In the genomic region with DNA sequence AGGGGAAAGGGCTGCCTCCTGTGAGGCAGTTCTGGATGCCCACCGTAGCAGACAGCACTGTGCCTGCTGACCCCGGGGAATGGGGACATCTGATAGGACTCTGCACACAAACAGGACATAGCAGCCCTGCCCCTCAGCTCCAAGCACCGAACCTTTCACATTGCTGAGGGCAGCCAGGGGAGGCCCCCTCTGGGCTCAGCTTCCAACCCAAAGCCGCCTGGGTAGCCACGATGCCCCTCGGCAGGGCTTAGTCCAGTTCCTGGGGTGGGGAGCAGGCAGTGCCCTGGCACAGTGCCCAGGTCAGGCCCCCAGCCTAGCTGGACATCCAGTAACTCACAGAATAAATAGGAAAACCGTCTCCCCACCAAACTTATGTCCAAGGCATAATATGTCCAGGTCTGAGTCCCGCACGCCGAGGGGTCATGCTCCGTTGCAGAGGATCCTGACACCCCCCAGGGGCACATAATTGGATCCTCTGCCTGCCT, we compare ENCODE assay signal across 20 mouse cellular contexts. TPM values are rescaled to one million over a fixed set of nuclear protein-coding genes. Genes with fewer than 3 reads are reported as not detected.
A peak's percentile ranks its signal among the peaks of the same experiment; 100 is the strongest.
DNase-seq lines count a peak whose midpoint lies in the region; ATAC-seq lines count a peak whose summit lies in the region.
"Had no signal": no experiment of that assay in that cellular context is flagged by ENCODE, and none has a peak within 500 bp of the region (broad histone marks: within the 10 kb centered on the region; RNA-seq: fewer than 3 reads in every experiment).

No protein-coding gene starts in this region.

- peaks cover 65% of the 10 kb centered on the region for H3K36me3 ChIP-seq in heart, embryonic 12.5 days
- H3K36me3 ChIP-seq in midbrain, embryonic 12.5 days: peaks cover 74% of the 10 kb centered on the region
- peaks cover 27% of the 10 kb centered on the region for H3K36me3 ChIP-seq in midbrain, embryonic 11.5 days (ENCODE audit: control insufficient read depth, insufficient read depth, low read length)
- H3K36me3 ChIP-seq in embryonic facial prominence, embryonic 10.5 days (replicated peaks): peaks cover 80% of the 10 kb centered on the region

- WGBS in heart, embryonic 12.5 days: 81% methylated on average over 11 of the region's 11 CpGs
- 83% methylated on average over 11 of the region's 11 CpGs for WGBS in midbrain, embryonic 12.5 days
- 88% methylated on average over 11 of the region's 11 CpGs for WGBS in midbrain, embryonic 11.5 days
- 85% methylated on average over 11 of the region's 11 CpGs for WGBS in embryonic facial prominence, embryonic 10.5 days

- H3K9ac ChIP-seq in heart, embryonic 12.5 days: no peak overlapping the region
- H3K9ac ChIP-seq in midbrain, embryonic 12.5 days (replicated peaks): 0 out of 2 replicates have a peak overlapping the region, but pooled peaks have one; percentile 11
- H3K9ac ChIP-seq in midbrain, embryonic 11.5 days (ENCODE audit: low read length): no peak overlapping the region
- H3K9ac ChIP-seq: forebrain, postnatal 0 days; heart, embryonic 13.5 days; neural tube, embryonic 12.5 days had no signal

- no peak for ATAC-seq in heart, embryonic 12.5 days (ENCODE audit: insufficient number of reproducible peaks, low FRiP score)
- ATAC-seq in midbrain, embryonic 12.5 days (ENCODE audit: low FRiP score, low read depth): no peak
- no peak for ATAC-seq in midbrain, embryonic 11.5 days (ENCODE audit: low FRiP score)
- ATAC-seq: forebrain, postnatal 0 days; inflammation-experienced regulatory T-cells, adult 6 months had no signal

- peaks cover 20% of the 10 kb centered on the region for H3K4me1 ChIP-seq in heart, embryonic 12.5 days (replicated peaks)
- peaks cover 27% of the 10 kb centered on the region for H3K4me1 ChIP-seq in midbrain, embryonic 12.5 days
- H3K4me1 ChIP-seq in midbrain, embryonic 11.5 days (ENCODE audit: control insufficient read depth, insufficient read depth, low read length): peaks cover 13% of the 10 kb centered on the region
- peaks cover 44% of the 10 kb centered on the region for H3K4me1 ChIP-seq in embryonic facial prominence, embryonic 10.5 days

- DNase-seq in cerebellum, adult 8-10 months: peak; percentile 36
- DNase-seq in cerebellum, postnatal 25 days: no peak
- DNase-seq in heart, postnatal 4 days: peak; percentile 20
- DNase-seq in midbrain, embryonic 11.5 days (ENCODE audit: low spot score, missing footprints): no peak
- DNase-seq in embryonic facial prominence, embryonic 10.5 days (ENCODE audit: low spot score): no peak
- no peak for DNase-seq in lung, postnatal 36 days
- DNase-seq: forebrain, postnatal 0 days; gastrocnemius, postnatal 36 days; kidney, adult 2 months; kidney, postnatal 10 days; liver; lung, adult 2 months; thymus, adult 18-20 months; thymus, postnatal 4 days had no signal

- H3K27ac ChIP-seq in heart, embryonic 12.5 days (ENCODE audit: poor library complexity, severe bottlenecking): no peak overlapping the region
- H3K27ac ChIP-seq in midbrain, embryonic 12.5 days (replicated peaks): no peak overlapping the region
- H3K27ac ChIP-seq in midbrain, embryonic 11.5 days (ENCODE audit: low read depth, low read length): no peak overlapping the region
- H3K27ac ChIP-seq in embryonic facial prominence, embryonic 10.5 days (replicated peaks): no peak overlapping the region; the same call in 1 of the 2 replicates
- H3K27ac ChIP-seq: heart, embryonic 13.5 days; neural tube, embryonic 12.5 days had no signal

- H3K27me3 ChIP-seq in heart, embryonic 12.5 days (replicated peaks): no peaks in the 10 kb centered on the region
- H3K27me3 ChIP-seq in midbrain, embryonic 12.5 days: no peaks in the 10 kb centered on the region
- H3K27me3 ChIP-seq in midbrain, embryonic 11.5 days (ENCODE audit: control insufficient read depth, insufficient read depth, low read length): no peaks in the 10 kb centered on the region
- H3K27me3 ChIP-seq in embryonic facial prominence, embryonic 10.5 days (replicated peaks; ENCODE audit: low read depth, poor library complexity, severe bottlenecking): no peaks in the 10 kb centered on the region
- H3K27me3 ChIP-seq: heart, embryonic 13.5 days; neural tube, embryonic 12.5 days had no signal

- H3K4me2 ChIP-seq in heart, embryonic 12.5 days: no peak overlapping the region
- no peak overlapping the region for H3K4me2 ChIP-seq in midbrain, embryonic 12.5 days (replicated peaks)
- no peak overlapping the region for H3K4me2 ChIP-seq in midbrain, embryonic 11.5 days
- H3K4me2 ChIP-seq: heart, embryonic 13.5 days; neural tube, embryonic 12.5 days had no signal

- no peaks in the 10 kb centered on the region for H3K9me3 ChIP-seq in heart, embryonic 12.5 days (replicated peaks)
- H3K9me3 ChIP-seq in midbrain, embryonic 12.5 days: no peaks in the 10 kb centered on the region
- H3K9me3 ChIP-seq in midbrain, embryonic 11.5 days (ENCODE audit: control insufficient read depth, low read length): no peaks in the 10 kb centered on the region
- no peaks in the 10 kb centered on the region for H3K9me3 ChIP-seq in embryonic facial prominence, embryonic 10.5 days
- H3K9me3 ChIP-seq: heart, embryonic 13.5 days; neural tube, embryonic 12.5 days had no signal

- H3K4me3 ChIP-seq in heart, embryonic 12.5 days: no peak overlapping the region
- no peak overlapping the region for H3K4me3 ChIP-seq in midbrain, embryonic 12.5 days
- no peak overlapping the region for H3K4me3 ChIP-seq in midbrain, embryonic 11.5 days (ENCODE audit: low read depth, low read length)
- 0 out of 2 replicates have a peak overlapping the region, but pooled peaks have one; percentile 11 for H3K4me3 ChIP-seq in embryonic facial prominence, embryonic 10.5 days
- H3K4me3 ChIP-seq: erythroblast, embryonic 14.5 days; heart, embryonic 13.5 days; neural tube, embryonic 12.5 days had no signal

RNA-seq across cellular contexts. Expression of a gene that starts 5.3 kb away (rescaled TPM):
- total RNA-seq in heart, postnatal 4 days (2021): 10 to 100 TPM; 36.8 to 39.4 TPM
- 10.9 and 11.8 TPM in 2 replicates for polyA plus RNA-seq in heart, embryonic 12.5 days (2016; fragmentation: Nextera tagmentation; extraction: Ambion mirVana)
- 24.7 and 26.6 TPM in 2 replicates for polyA plus RNA-seq in midbrain, embryonic 12.5 days (2016; fragmentation: Nextera tagmentation; extraction: Ambion mirVana)
- polyA plus RNA-seq in midbrain, embryonic 11.5 days (2014; fragmentation: Nextera tagmentation; extraction: Ambion mirVana): 13.3 and 15.2 TPM in 2 replicates
- 15.6 and 18.2 TPM in 2 replicates for polyA plus RNA-seq in embryonic facial prominence, embryonic 10.5 days (2016; fragmentation: Nextera tagmentation; extraction: Ambion mirVana)

RNA-seq across cellular contexts. Expression of a gene that starts 6.4 kb away (rescaled TPM):
- 10 to 100 TPM; 26.6 to 27.7 TPM for total RNA-seq in heart, postnatal 4 days (2021)
- polyA plus RNA-seq in heart, embryonic 12.5 days (2016; fragmentation: Nextera tagmentation; extraction: Ambion mirVana): 35.7 and 38.9 TPM in 2 replicates
- polyA plus RNA-seq in midbrain, embryonic 12.5 days (2016; fragmentation: Nextera tagmentation; extraction: Ambion mirVana): 65.5 and 69.4 TPM in 2 replicates
- 54.0 and 55.7 TPM in 2 replicates for polyA plus RNA-seq in midbrain, embryonic 11.5 days (2014; fragmentation: Nextera tagmentation; extraction: Ambion mirVana)
- polyA plus RNA-seq in embryonic facial prominence, embryonic 10.5 days (2016; fragmentation: Nextera tagmentation; extraction: Ambion mirVana): 45.2 and 46.2 TPM in 2 replicates

RNA-seq across cellular contexts. Expression of a gene that starts 22.6 kb away (rescaled TPM):
- under 1 TPM; 0.33 to 0.41 TPM for total RNA-seq in heart, postnatal 4 days (2021)
- polyA plus RNA-seq in heart, embryonic 12.5 days (2016; fragmentation: Nextera tagmentation; extraction: Ambion mirVana): 0.06 and 0.13 TPM in 2 replicates
- not detected in 2 replicates for polyA plus RNA-seq in midbrain, embryonic 12.5 days (2016; fragmentation: Nextera tagmentation; extraction: Ambion mirVana)
- 0.08 TPM in 1 of 2 replicates, not detected in the other for polyA plus RNA-seq in midbrain, embryonic 11.5 days (2014; fragmentation: Nextera tagmentation; extraction: Ambion mirVana)
- 0.09 and 0.10 TPM in 2 replicates for polyA plus RNA-seq in embryonic facial prominence, embryonic 10.5 days (2016; fragmentation: Nextera tagmentation; extraction: Ambion mirVana)
- polyA plus RNA-seq: forebrain, postnatal 0 days; inflammation-experienced regulatory T-cells, adult 6 months; neural tube, embryonic 12.5 days had no signal

RNA-seq across cellular contexts. Expression of a gene that starts 28.4 kb away (rescaled TPM):
- total RNA-seq in heart, postnatal 4 days (2021): 10 to 100 TPM; 81.9 to 89.3 TPM
- polyA plus RNA-seq in heart, embryonic 12.5 days (2016; fragmentation: Nextera tagmentation; extraction: Ambion mirVana): 65.4 and 68.6 TPM in 2 replicates
- polyA plus RNA-seq in midbrain, embryonic 12.5 days (2016; fragmentation: Nextera tagmentation; extraction: Ambion mirVana): 102 and 121 TPM in 2 replicates
- polyA plus RNA-seq in midbrain, embryonic 11.5 days (2014; fragmentation: Nextera tagmentation; extraction: Ambion mirVana): 84.7 and 86.1 TPM in 2 replicates
- 94.2 and 96.3 TPM in 2 replicates for polyA plus RNA-seq in embryonic facial prominence, embryonic 10.5 days (2016; fragmentation: Nextera tagmentation; extraction: Ambion mirVana)

RNA-seq across cellular contexts. Expression of a gene that starts 42.4 kb away (rescaled TPM):
- total RNA-seq in heart, postnatal 4 days (2021): 1 to 10 TPM; 5.3 TPM
- polyA plus RNA-seq in heart, embryonic 12.5 days (2016; fragmentation: Nextera tagmentation; extraction: Ambion mirVana): 14.0 and 14.3 TPM in 2 replicates
- polyA plus RNA-seq in midbrain, embryonic 12.5 days (2016; fragmentation: Nextera tagmentation; extraction: Ambion mirVana): 11.8 and 15.2 TPM in 2 replicates
- polyA plus RNA-seq in midbrain, embryonic 11.5 days (2014; fragmentation: Nextera tagmentation; extraction: Ambion mirVana): 17.4 and 18.4 TPM in 2 replicates
- 30.1 and 32.4 TPM in 2 replicates for polyA plus RNA-seq in embryonic facial prominence, embryonic 10.5 days (2016; fragmentation: Nextera tagmentation; extraction: Ambion mirVana)
- total RNA-seq: gastrocnemius, postnatal 36 days had no signal

Comparison
In these comparisons a context has a peak if more than half of its experiments do, and no peak if none do; other contexts are left out.
1. DNase-seq: peak in cerebellum, adult 8-10 months (single experiment) and heart, postnatal 4 days (single experiment); none in cerebellum, postnatal 25 days (0 of 2), midbrain, embryonic 11.5 days (single experiment), embryonic facial prominence, embryonic 10.5 days (single experiment) and lung, postnatal 36 days (single experiment).